Mouse (Mus musculus): ENCODE measurements around the gene Gpt2. TPM values are rescaled to one million over a fixed set of nuclear protein-coding genes. Genes with fewer than 3 reads are reported as not detected.

Gpt2 gene
- total RNA-seq, 1 experiment = 31.9 TPM

DNA sequence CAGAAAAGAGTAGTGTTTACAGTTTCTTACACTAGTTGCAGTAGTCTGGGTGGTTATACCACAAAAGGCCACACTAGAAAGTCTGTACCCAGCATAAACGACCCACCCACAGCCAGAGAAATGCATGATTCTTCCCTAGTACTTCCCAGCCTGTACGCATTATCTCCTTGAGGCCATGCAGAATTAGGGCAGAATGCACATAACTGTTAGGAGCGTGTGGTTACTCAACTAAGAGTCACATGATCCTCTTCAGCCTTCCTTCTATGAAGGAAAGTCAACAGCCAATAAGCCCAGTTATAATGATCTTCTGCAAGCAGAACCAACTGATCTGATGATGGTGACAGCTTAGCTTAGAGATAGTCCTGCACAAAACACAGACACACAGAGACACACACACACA lies 32.8 kb upstream of the Gpt2 start:
- no peak overlapping the region for H3K9ac ChIP-seq (ENCODE audit: insufficient read depth, low read depth, low read length, poor library complexity, severe bottlenecking)
- no peaks in the 10 kb centered on the region for H3K36me3 ChIP-seq (ENCODE audit: control insufficient read depth, insufficient read depth, low read length, poor library complexity, severe bottlenecking)
- no peaks in the 10 kb centered on the region for H3K9me3 ChIP-seq (ENCODE audit: control insufficient read depth, insufficient read depth, low read depth, low read length)
- in situ Hi-C loops (cut with MboI; ENCODE audit: low sequenced_read_pairs in 2 of 2, unreplicated experiment in 2 of 2) = loop anchor here in 1 of 2 experiments (5.0 kb wide), 1 partner anchor 208 kb away; no protein-coding TSS in a partner anchor
- TF ChIP-seq CHD2 (IDR thresholded peaks at IDR 0.05; ENCODE audit: low read depth, low read length) (no peak), MAFK (IDR thresholded peaks at IDR 0.05; ENCODE audit: insufficient read depth, low read depth, low read length) (no peak), HCFC1 (IDR thresholded peaks at IDR 0.05; ENCODE audit: borderline replicate concordance, insufficient read depth, low read length) (no peak), ZC3H11A (IDR thresholded peaks at IDR 0.05; ENCODE audit: borderline replicate concordance, low read depth, low read length) (no peak), ZNF384 (IDR thresholded peaks at IDR 0.05; ENCODE audit: low read depth, low read length) (no peak)
- H3K4me1 ChIP-seq (ENCODE audit: control insufficient read depth in 2 of 2, insufficient read depth in 2 of 2, low read length in 2 of 2, poor library complexity in 1 of 2) = peaks cover 10 to 13% of the 10 kb centered on the region in 2 experiments; a peak in 3 of 4 replicates
- no peak overlapping the region for H3K27ac ChIP-seq (ENCODE audit: insufficient read depth, low read depth, low read length, poor library complexity, severe bottlenecking)
- no peak for DNase-seq (ENCODE audit: low read depth, low spot score)
- H3K4me3 ChIP-seq (ENCODE audit: insufficient read depth in 1 of 2, low read depth in 1 of 2, low read length in 2 of 2, poor library complexity in 1 of 2, severe bottlenecking in 1 of 2) = no peak overlapping the region

DNA sequence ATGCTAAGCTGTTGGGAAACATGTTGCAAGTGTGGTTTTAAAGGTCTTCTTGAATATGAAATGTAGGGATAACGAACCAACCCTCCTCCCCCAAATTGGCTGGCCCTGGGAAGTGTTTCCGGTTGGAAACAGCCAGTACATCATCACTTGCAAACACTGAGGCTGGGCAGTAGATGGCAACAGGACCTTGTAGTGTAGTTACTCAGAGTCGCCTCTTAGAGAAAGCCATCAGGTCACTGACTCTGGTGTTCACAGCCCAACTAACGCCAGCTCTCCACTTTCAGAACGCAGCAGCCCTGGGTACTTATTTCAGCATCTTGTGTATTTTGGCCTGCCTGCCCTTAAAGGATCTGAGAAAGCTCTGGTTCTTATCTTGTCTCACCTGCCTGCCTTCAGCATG lies 31.6 kb upstream of the Gpt2 start:
- Histone ChIP-seq H3K36me3 (ENCODE audit: control insufficient read depth, insufficient read depth, low read length, poor library complexity, severe bottlenecking) (no peaks in the 10 kb centered on the region), H3K4me1 (ENCODE audit: control insufficient read depth in 2 of 2, insufficient read depth in 2 of 2, low read length in 2 of 2, poor library complexity in 1 of 2) (peaks cover 10 to 13% of the 10 kb centered on the region in 2 experiments; a peak in 3 of 4 replicates), H3K27ac (ENCODE audit: insufficient read depth, low read depth, low read length, poor library complexity, severe bottlenecking) (no peak overlapping the region), H3K9ac (ENCODE audit: insufficient read depth, low read depth, low read length, poor library complexity, severe bottlenecking) (no peak overlapping the region), H3K9me3 (ENCODE audit: control insufficient read depth, insufficient read depth, low read depth, low read length) (no peaks in the 10 kb centered on the region), H3K4me3 (ENCODE audit: insufficient read depth in 1 of 2, low read depth in 1 of 2, low read length in 2 of 2, poor library complexity in 1 of 2, severe bottlenecking in 1 of 2) (no peak overlapping the region)
- in situ Hi-C loops (cut with MboI; ENCODE audit: low sequenced_read_pairs in 2 of 2, unreplicated experiment in 2 of 2) = no loop called here
- TF ChIP-seq CHD2 (IDR thresholded peaks at IDR 0.05; ENCODE audit: low read depth, low read length) (no peak), MAFK (IDR thresholded peaks at IDR 0.05; ENCODE audit: insufficient read depth, low read depth, low read length) (no peak), ZNF384 (IDR thresholded peaks at IDR 0.05; ENCODE audit: low read depth, low read length) (no peak), HCFC1 (IDR thresholded peaks at IDR 0.05; ENCODE audit: borderline replicate concordance, insufficient read depth, low read length) (no peak), ZC3H11A (IDR thresholded peaks at IDR 0.05; ENCODE audit: borderline replicate concordance, low read depth, low read length) (no peak)
- DNase-seq (ENCODE audit: low read depth, low spot score) = no peak

DNA sequence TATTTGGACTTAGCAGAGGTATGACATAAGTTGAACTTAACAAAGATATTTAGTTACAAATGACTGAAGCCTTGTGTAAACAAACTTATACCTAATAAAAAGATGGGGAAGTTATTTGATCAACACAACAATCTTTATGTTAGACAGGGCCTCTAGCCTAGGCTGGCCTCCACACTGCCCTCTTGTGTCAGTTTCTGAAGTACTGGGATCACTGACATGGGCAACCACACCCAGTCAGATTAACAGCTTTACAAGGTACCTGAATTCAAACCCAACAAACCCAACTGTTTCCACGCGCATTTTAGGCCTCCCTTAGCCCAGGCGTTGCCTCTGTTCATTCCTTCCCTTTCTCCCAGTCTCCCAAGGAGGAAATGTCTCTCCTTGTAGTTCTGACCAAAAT lies 31.0 kb upstream of the Gpt2 start:
- H3K9ac ChIP-seq (ENCODE audit: insufficient read depth, low read depth, low read length, poor library complexity, severe bottlenecking) = no peak overlapping the region
- no peak overlapping the region for H3K27ac ChIP-seq (ENCODE audit: insufficient read depth, low read depth, low read length, poor library complexity, severe bottlenecking)
- H3K36me3 ChIP-seq (ENCODE audit: control insufficient read depth, insufficient read depth, low read length, poor library complexity, severe bottlenecking) = no peaks in the 10 kb centered on the region
- no peaks in the 10 kb centered on the region for H3K9me3 ChIP-seq (ENCODE audit: control insufficient read depth, insufficient read depth, low read depth, low read length)
- TF ChIP-seq HCFC1 (IDR thresholded peaks at IDR 0.05; ENCODE audit: borderline replicate concordance, insufficient read depth, low read length) = no peak
- no peak for TF ChIP-seq ZNF384 (IDR thresholded peaks at IDR 0.05; ENCODE audit: low read depth, low read length)
- TF ChIP-seq MAFK (IDR thresholded peaks at IDR 0.05; ENCODE audit: insufficient read depth, low read depth, low read length) = no peak
- TF ChIP-seq CHD2 (IDR thresholded peaks at IDR 0.05; ENCODE audit: low read depth, low read length) = no peak
- DNase-seq (ENCODE audit: low read depth, low spot score) = no peak
- no peak overlapping the region for H3K4me3 ChIP-seq (ENCODE audit: insufficient read depth in 1 of 2, low read depth in 1 of 2, low read length in 2 of 2, poor library complexity in 1 of 2, severe bottlenecking in 1 of 2)
- in situ Hi-C loops (cut with MboI; ENCODE audit: low sequenced_read_pairs in 2 of 2, unreplicated experiment in 2 of 2) = no loop called here
- peaks cover 10 to 13% of the 10 kb centered on the region in 2 experiments; a peak in 3 of 4 replicates for H3K4me1 ChIP-seq (ENCODE audit: control insufficient read depth in 2 of 2, insufficient read depth in 2 of 2, low read length in 2 of 2, poor library complexity in 1 of 2)

DNA sequence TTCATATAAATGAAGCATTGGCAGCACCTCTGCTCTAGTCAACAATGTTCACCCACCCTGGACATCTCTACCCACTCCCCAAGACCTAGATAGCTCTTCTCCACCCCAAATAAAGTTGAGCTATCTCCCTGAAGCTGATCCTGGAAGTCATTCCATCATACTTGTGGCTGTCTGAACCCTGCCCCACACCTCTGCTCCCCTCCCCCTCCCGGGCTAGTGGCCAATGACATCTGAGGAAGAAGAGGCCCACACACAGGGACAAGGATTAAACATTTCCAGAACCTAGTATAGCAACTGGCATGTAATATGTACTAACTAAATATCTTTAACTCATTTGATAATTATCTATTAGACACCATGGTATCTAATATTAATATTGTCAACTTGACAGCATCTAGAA lies 29.9 kb upstream of the Gpt2 start:
- peaks cover 10 to 13% of the 10 kb centered on the region in 2 experiments; a peak in 3 of 4 replicates for H3K4me1 ChIP-seq (ENCODE audit: control insufficient read depth in 2 of 2, insufficient read depth in 2 of 2, low read length in 2 of 2, poor library complexity in 1 of 2)
- TF ChIP-seq MAFK (IDR thresholded peaks at IDR 0.05; ENCODE audit: insufficient read depth, low read depth, low read length) = no peak
- no peak for TF ChIP-seq ZC3H11A (IDR thresholded peaks at IDR 0.05; ENCODE audit: borderline replicate concordance, low read depth, low read length)
- TF ChIP-seq ZNF384 (IDR thresholded peaks at IDR 0.05; ENCODE audit: low read depth, low read length) = no peak
- TF ChIP-seq CHD2 (IDR thresholded peaks at IDR 0.05; ENCODE audit: low read depth, low read length) = no peak
- TF ChIP-seq HCFC1 (IDR thresholded peaks at IDR 0.05; ENCODE audit: borderline replicate concordance, insufficient read depth, low read length) = no peak
- H3K4me3 ChIP-seq (ENCODE audit: insufficient read depth in 1 of 2, low read depth in 1 of 2, low read length in 2 of 2, poor library complexity in 1 of 2, severe bottlenecking in 1 of 2) = no peak overlapping the region
- in situ Hi-C loops (cut with MboI; ENCODE audit: low sequenced_read_pairs in 2 of 2, unreplicated experiment in 2 of 2) = no loop called here
- H3K9me3 ChIP-seq (ENCODE audit: control insufficient read depth, insufficient read depth, low read depth, low read length) = no peaks in the 10 kb centered on the region
- no peak for DNase-seq (ENCODE audit: low read depth, low spot score)
- no peak overlapping the region for H3K9ac ChIP-seq (ENCODE audit: insufficient read depth, low read depth, low read length, poor library complexity, severe bottlenecking)
- H3K36me3 ChIP-seq (ENCODE audit: control insufficient read depth, insufficient read depth, low read length, poor library complexity, severe bottlenecking) = no peaks in the 10 kb centered on the region
- H3K27ac ChIP-seq (ENCODE audit: insufficient read depth, low read depth, low read length, poor library complexity, severe bottlenecking) = no peak overlapping the region

DNA sequence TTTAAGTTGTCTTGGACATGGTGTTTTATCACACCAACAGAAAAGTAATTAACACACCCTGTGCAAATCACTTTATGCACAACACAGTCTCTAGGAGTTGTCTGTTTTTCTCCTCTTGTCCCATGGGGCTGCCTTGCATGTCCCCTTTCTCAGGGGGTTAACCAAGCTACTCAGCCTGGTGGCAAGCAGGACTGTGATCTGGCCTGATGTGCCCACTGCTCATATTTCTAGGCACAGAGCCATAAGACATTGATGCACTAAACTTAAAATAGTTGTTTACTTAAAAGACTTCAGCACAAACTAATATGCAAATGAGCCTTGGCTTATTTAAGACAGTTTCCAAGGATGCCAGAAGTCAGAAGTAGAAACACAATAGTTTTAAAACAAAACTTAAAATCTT lies 28.1 kb upstream of the Gpt2 start:
- H3K9me3 ChIP-seq (ENCODE audit: control insufficient read depth, insufficient read depth, low read depth, low read length) = no peaks in the 10 kb centered on the region
- no peak overlapping the region for H3K9ac ChIP-seq (ENCODE audit: insufficient read depth, low read depth, low read length, poor library complexity, severe bottlenecking)
- H3K27ac ChIP-seq (ENCODE audit: insufficient read depth, low read depth, low read length, poor library complexity, severe bottlenecking) = no peak overlapping the region
- no peaks in the 10 kb centered on the region for H3K36me3 ChIP-seq (ENCODE audit: control insufficient read depth, insufficient read depth, low read length, poor library complexity, severe bottlenecking)
- in situ Hi-C loops (cut with MboI; ENCODE audit: low sequenced_read_pairs in 2 of 2, unreplicated experiment in 2 of 2) = no loop called here
- H3K4me3 ChIP-seq (ENCODE audit: insufficient read depth in 1 of 2, low read depth in 1 of 2, low read length in 2 of 2, poor library complexity in 1 of 2, severe bottlenecking in 1 of 2) = no peak overlapping the region
- peaks cover 15 to 17% of the 10 kb centered on the region in 2 experiments for H3K4me1 ChIP-seq (ENCODE audit: control insufficient read depth in 2 of 2, insufficient read depth in 2 of 2, low read length in 2 of 2, poor library complexity in 1 of 2)
- no peak for TF ChIP-seq HCFC1 (IDR thresholded peaks at IDR 0.05; ENCODE audit: borderline replicate concordance, insufficient read depth, low read length)
- TF ChIP-seq CHD2 (IDR thresholded peaks at IDR 0.05; ENCODE audit: low read depth, low read length) = no peak
- TF ChIP-seq ZC3H11A (IDR thresholded peaks at IDR 0.05; ENCODE audit: borderline replicate concordance, low read depth, low read length) = no peak
- no peak for TF ChIP-seq MAFK (IDR thresholded peaks at IDR 0.05; ENCODE audit: insufficient read depth, low read depth, low read length)
- no peak for TF ChIP-seq ZNF384 (IDR thresholded peaks at IDR 0.05; ENCODE audit: low read depth, low read length)
- no peak for DNase-seq (ENCODE audit: low read depth, low spot score)

Data from ES-E14 (cell line).